Mouse (Mus musculus) brain, embryonic 14.5 days (tissue): ENCODE results near the gene Tmem156. TPM values are rescaled to one million over a fixed set of nuclear protein-coding genes. Genes with fewer than 3 reads are reported as not detected.

ENCODE experiments used
- DNase-seq: peaks from one replicate; pipeline ENCODE4 v3.0.0-alpha.2; 2011; ENCODE audit warnings: low read depth
- CTCF ChIP-seq: fragments of 200-500 bp; IDR thresholded peaks from 2 replicates; pipeline ENCODE4 v1.5.1; 2012; ENCODE audit warnings: inconsistent platforms, mild to moderate bottlenecking, moderate library complexity, borderline replicate concordance; ENCODE audit not compliant: insufficient read depth, insufficient read length; ENCODE audit errors: extremely low read depth
- POLR2A ChIP-seq: fragments of 200-500 bp; IDR thresholded peaks from 2 replicates; pipeline ENCODE4 v1.6.1; 2012; ENCODE audit warnings: mild to moderate bottlenecking, inconsistent platforms, borderline replicate concordance; ENCODE audit not compliant: poor library complexity, insufficient read depth, insufficient read length, severe bottlenecking; ENCODE audit errors: extremely low read depth
- polyA plus RNA-seq: library from polyadenylated mRNA; depleted of rRNA; stranded (reverse); fragments of >200 nt; gene quantifications from 2 replicates; pipeline ENCODE4 v1.2.3, GENCODE M21; 2012

Tmem156 gene
- polyA plus RNA-seq, 1 experiment: 0.11 TPM

- TF ChIP-seq CTCF (no peak), POLR2A (no peak)
- no peak for DNase-seq
Measured at GRCm38 (mm10) chr5:65093769-65094168, 1.8 kb upstream of the Tmem156 start.

GRCm38 (mm10) chr5:65091184-65091858 is 611 bp downstream of the Tmem156 start:
- no peak for DNase-seq
- no peak for TF ChIP-seq POLR2A
- no peak for TF ChIP-seq CTCF

- no peak for DNase-seq
- no peak for TF ChIP-seq CTCF
- TF ChIP-seq POLR2A: no peak
Measured at GRCm38 (mm10) chr5:65089707-65090106, 2.2 kb downstream of the Tmem156 start.

- DNase-seq: no peak
- TF ChIP-seq POLR2A: no peak
- no peak for TF ChIP-seq CTCF
Measured at GRCm38 (mm10) chr5:65086522-65086921, 5.4 kb downstream of the Tmem156 start.

- TF ChIP-seq POLR2A: no peak
- TF ChIP-seq CTCF: no peak
- no peak for DNase-seq
Measured at GRCm38 (mm10) chr5:65081836-65082235, 10.1 kb downstream of the Tmem156 start.

- TF ChIP-seq CTCF (no peak), POLR2A (no peak)
- peak; percentile 55 for DNase-seq
Measured at GRCm38 (mm10) chr5:65079881-65080280, 12.1 kb downstream of the Tmem156 start.

GRCm38 (mm10) chr5:65078081-65078480 is 13.9 kb downstream of the Tmem156 start:
- TF ChIP-seq POLR2A (no peak), CTCF (no peak)

GRCm38 (mm10) chr5:65076748-65077147 is 15.2 kb downstream of the Tmem156 start:
- TF ChIP-seq POLR2A (no peak), CTCF (no peak)
- no peak for DNase-seq

More at GRCm38 (mm10) chr5:65078081-65078480, 13.9 kb downstream of the Tmem156 start:
- DNase-seq: no peak

- no peak for DNase-seq
Measured at GRCm38 (mm10) chr5:65076087-65076486, 15.8 kb downstream of the Tmem156 start.

GRCm38 (mm10) chr5:65074693-65075092 is 17.2 kb downstream of the Tmem156 start:
- TF ChIP-seq POLR2A (no peak), CTCF (peak; percentile 12; the same call in 1 of the 2 replicates)
- DNase-seq: no peak

More at GRCm38 (mm10) chr5:65076087-65076486, 15.8 kb downstream of the Tmem156 start:
- TF ChIP-seq CTCF: no peak; the same call in 1 of the 2 replicates
- TF ChIP-seq POLR2A: no peak

GRCm38 (mm10) chr5:65073247-65073646 is 18.7 kb downstream of the Tmem156 start:
- no peak for DNase-seq
- TF ChIP-seq POLR2A: no peak
- TF ChIP-seq CTCF: no peak

GRCm38 (mm10) chr5:65071689-65072118 is 20.2 kb downstream of the Tmem156 start:
- DNase-seq: peak; percentile 87
- TF ChIP-seq POLR2A: no peak
- no peak for TF ChIP-seq CTCF

- TF ChIP-seq CTCF (no peak), POLR2A (no peak)
- DNase-seq: peak; percentile 57
Measured at GRCm38 (mm10) chr5:65069872-65070271, 22.1 kb downstream of the Tmem156 start.

GRCm38 (mm10) chr5:65068166-65068565 is 23.8 kb downstream of the Tmem156 start:
- no peak for DNase-seq
- no peak for TF ChIP-seq POLR2A
- no peak for TF ChIP-seq CTCF

- no peak for TF ChIP-seq POLR2A
- TF ChIP-seq CTCF: no peak
- DNase-seq: no peak
Measured at GRCm38 (mm10) chr5:65063266-65063665, 28.7 kb downstream of the Tmem156 start.

- no peak for TF ChIP-seq POLR2A
- no peak for TF ChIP-seq CTCF
- DNase-seq: no peak
Measured at GRCm38 (mm10) chr5:65062236-65062635, 29.7 kb downstream of the Tmem156 start.
